10 mouse cellular contexts compared by ENCODE assay signal in genomic region chr1:169950651-169951050, GRCm38 (mm10). TPM values are rescaled to one million over a fixed set of nuclear protein-coding genes. Genes with fewer than 3 reads are reported as not detected.
DNase-seq lines count a peak whose midpoint lies in the region; ATAC-seq and TF ChIP-seq lines count a peak whose summit lies in the region.
"Had no signal": no experiment of that assay in that cellular context is flagged by ENCODE, and none has a peak within 500 bp of the region (broad histone marks: within the 10 kb centered on the region; RNA-seq: fewer than 3 reads in every experiment).

No protein-coding gene starts in this region.

- dilution Hi-C loops in CH12.LX (cut with MboI; ENCODE audit: extremely low pct_ligation_motif_present, extremely low pct_unique_long_range_greater_than_20kb, low sequenced_read_pairs): no loop called here

- peaks cover 4 to 46% of the 10 kb centered on the region in 2 experiments for H3K36me3 ChIP-seq in CH12.LX (replicated peaks in 1 of 2; ENCODE audit: control insufficient read depth in 1 of 2, insufficient read depth in 1 of 2, low read length in 1 of 2)

- peak; percentile 65 for TF ChIP-seq CTCF in layer of hippocampus, adult 2 months (conservative IDR thresholded peaks at IDR 0.05)
- peak in 1 of 2 experiments; percentile 50; a peak in 3 of 4 replicates for TF ChIP-seq CTCF in CH12.LX (conservative IDR thresholded peaks at IDR 0.05 in 1 of 2, IDR thresholded peaks at IDR 0.05 in 1 of 2; ENCODE audit: low read depth in 2 of 2, low read length in 2 of 2)

- peaks cover 2% of the 10 kb centered on the region for H3K9me3 ChIP-seq in CH12.LX (replicated peaks; ENCODE audit: low read length)
- H3K9me3 ChIP-seq: forebrain, embryonic 12.5 days; lung, embryonic 15.5 days had no signal

- no peak overlapping the region for H3K4me2 ChIP-seq in CH12.LX (ENCODE audit: insufficient read depth, low read depth, poor library complexity, severe bottlenecking)
- H3K4me2 ChIP-seq: forebrain, embryonic 12.5 days; lung, embryonic 15.5 days had no signal

- no peak overlapping the region for H3K9ac ChIP-seq in CH12.LX (ENCODE audit: insufficient read depth, low read depth)
- H3K9ac ChIP-seq: forebrain, embryonic 12.5 days; lung, embryonic 15.5 days had no signal

- no peak overlapping the region for H3K27ac ChIP-seq in layer of hippocampus, adult 2 months
- no peak overlapping the region for H3K27ac ChIP-seq in CH12.LX (ENCODE audit: insufficient read depth, low read depth)
- H3K27ac ChIP-seq: forebrain, embryonic 12.5 days; lung, embryonic 15.5 days had no signal

- H3K4me3 ChIP-seq in layer of hippocampus, adult 2 months: no peak overlapping the region
- H3K4me3 ChIP-seq in CH12.LX (replicated peaks in 1 of 3; ENCODE audit: low read depth in 2 of 3, low read length in 2 of 3, poor library complexity in 1 of 3): no peak overlapping the region
- H3K4me3 ChIP-seq: forebrain, embryonic 12.5 days; lung, embryonic 15.5 days had no signal

- H3K79me2 ChIP-seq in CH12.LX (replicated peaks; ENCODE audit: control insufficient read depth, extremely low read depth, insufficient read depth, poor library complexity, severe bottlenecking): no peaks in the 10 kb centered on the region

- in situ Hi-C loops in CH12.LX (cut with MboI; ENCODE audit: low pct_ligation_motif_present, low pct_unique_long_range_greater_than_20kb, low sequenced_read_pairs): no loop called here

- DNase-seq in layer of hippocampus, adult 2 months (ENCODE audit: low spot score in 2 of 2): no peak
- DNase-seq in layer of hippocampus, postnatal 14 days (ENCODE audit: low spot score in 2 of 2): no peak
- DNase-seq in 416B (ENCODE audit: low read depth): peak; percentile 36
- DNase-seq in CH12.LX (ENCODE audit: extremely low read depth): no peak
- DNase-seq in Muller cell, postnatal 12 days (ENCODE audit: inconsistent ontology term): no peak
- DNase-seq in right cerebral cortex, postnatal 4 days: no peak
- DNase-seq: adrenal gland, adult 2 months had no signal

- no peaks in the 10 kb centered on the region for H3K27me3 ChIP-seq in CH12.LX (replicated peaks)
- H3K27me3 ChIP-seq: forebrain, embryonic 12.5 days; lung, embryonic 15.5 days had no signal

- no peak for TF ChIP-seq EP300 in CH12.LX (IDR thresholded peaks at IDR 0.05; ENCODE audit: low read length)

- TF ChIP-seq POLR2A in CH12.LX (IDR thresholded peaks at IDR 0.05; ENCODE audit: low read depth, low read length): no peak

- peak; percentile 58; the same call in 1 of the 2 replicates for ATAC-seq in granulocyte monocyte progenitor cell, adult 5-6 weeks (replicated peaks; ENCODE audit: poor library complexity, severe bottlenecking)

- no peaks in the 10 kb centered on the region for H3K4me1 ChIP-seq in CH12.LX (ENCODE audit: control insufficient read depth in 1 of 2, insufficient read depth in 2 of 2)
- H3K4me1 ChIP-seq: forebrain, embryonic 12.5 days had no signal

- peak; percentile 40 for TF ChIP-seq RAD21 in CH12.LX (IDR thresholded peaks at IDR 0.05; ENCODE audit: low read depth, low read length)

TF ChIP-seq in CH12.LX, 34 proteins besides CTCF, POLR2A, EP300 and RAD21:
- TF ChIP-seq SMC3 (IDR thresholded peaks at IDR 0.05; ENCODE audit: low read depth, low read length): peak; percentile 31
- TF ChIP-seq KAT2A (IDR thresholded peaks at IDR 0.05; ENCODE audit: insufficient replicate concordance, low read length): no peak

RNA-seq across cellular contexts. Expression of gene Hsd17b7, which starts 18.4 kb away (rescaled TPM):
- 10 to 100 TPM; 13.1 to 15.9 TPM for total RNA-seq in layer of hippocampus, adult 2 months (2021)
- 10 to 100 TPM; 19.8 to 21.0 TPM for total RNA-seq in layer of hippocampus, postnatal 14 days (2021)
- 7.5 and 9.4 TPM in 2 replicates for total RNA-seq in CH12.LX (2012; rRNA removed)
- total RNA-seq in CH12.LX (2014; rRNA removed): 21.4 and 29.7 TPM in 2 replicates
- 12.3 and 13.9 TPM in 2 replicates for polyA plus RNA-seq in CH12.LX (2012; ENCODE audit: insufficient read length, low read depth)
- total RNA-seq in granulocyte monocyte progenitor cell, adult 5-6 weeks (2014; fragmentation: Nextera tagmentation): 1.8 and 2.9 TPM in 2 replicates
- total RNA-seq in granulocyte monocyte progenitor cell, adult 5-6 weeks (2017): 3.7 and 6.9 TPM in 2 replicates

RNA-seq across cellular contexts. Expression of gene Ccdc190, which starts 22.2 kb away (rescaled TPM):
- 10 to 100 TPM; 23.9 to 25.8 TPM for total RNA-seq in layer of hippocampus, adult 2 months (2021)
- total RNA-seq in layer of hippocampus, postnatal 14 days (2021): 10 to 100 TPM; 13.1 to 16.7 TPM
- total RNA-seq in CH12.LX (2012; rRNA removed) (not detected in 2 replicates), CH12.LX (2014; rRNA removed) (not detected in 2 replicates)
- polyA plus RNA-seq in CH12.LX (2012; ENCODE audit: insufficient read length, low read depth): not detected in 2 replicates
- total RNA-seq in granulocyte monocyte progenitor cell, adult 5-6 weeks (2014; fragmentation: Nextera tagmentation): not detected in 2 replicates
- not detected in 2 replicates for total RNA-seq in granulocyte monocyte progenitor cell, adult 5-6 weeks (2017)
- polyA plus RNA-seq: adrenal gland, adult 2 months; lung, embryonic 15.5 days had no signal

Comparison
In these comparisons a context has a peak if more than half of its experiments do, and no peak if none do; other contexts are left out.
1. RNA of gene Ccdc190, which starts 22.2 kb away (total RNA-seq): 23.9 to 25.8 TPM in layer of hippocampus, adult 2 months and 13.1 to 16.7 TPM in layer of hippocampus, postnatal 14 days; not detected in CH12.LX and not detected in granulocyte monocyte progenitor cell, adult 5-6 weeks; every median in the first group is over 10 times any median in the second.